Mouse (Mus musculus): Measurements from ENCODE around the gene Gm9507.

DNA sequence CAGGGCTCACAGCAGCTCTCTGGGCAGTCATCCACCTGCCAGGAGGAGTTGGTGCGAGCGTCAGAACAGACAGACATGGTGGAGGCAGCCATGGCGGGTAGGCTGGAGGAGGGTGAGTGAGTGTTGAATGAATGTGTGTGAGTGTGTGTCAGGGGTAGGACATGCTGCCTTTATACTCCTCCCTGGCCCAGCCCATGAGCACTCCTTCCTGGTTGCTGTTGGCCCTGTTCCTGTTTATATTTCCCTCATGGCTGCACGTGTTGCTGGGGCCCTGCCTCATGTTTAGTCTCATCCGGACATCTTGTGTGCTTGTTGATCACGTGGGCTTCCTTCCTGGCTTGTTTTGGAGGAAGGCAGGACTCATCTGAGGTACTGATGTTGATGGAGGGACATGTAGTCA, 15.3 kb upstream of the Gm9507 start, which contains the start of gene Krtap10-4:
- TF ChIP-seq CTCF (IDR thresholded peaks at IDR 0.05; ENCODE audit: control insufficient read depth, insufficient read depth, insufficient read length), result no peak
- TF ChIP-seq USF1 (IDR thresholded peaks at IDR 0.05; ENCODE audit: low read depth), result no peak
- TF ChIP-seq MAX (IDR thresholded peaks at IDR 0.05), result no peak
- TF ChIP-seq MYOG (IDR thresholded peaks at IDR 0.05; ENCODE audit: control insufficient read depth, extremely low read depth, insufficient read length), result no peak
- TF ChIP-seq MYOD1 (IDR thresholded peaks at IDR 0.05; ENCODE audit: control insufficient read depth, insufficient read length, low read depth), result no peak
- no peak for TF ChIP-seq CEBPB (IDR thresholded peaks at IDR 0.05; ENCODE audit: low read depth)
- no peak for TF ChIP-seq FOSL1 (IDR thresholded peaks at IDR 0.05; ENCODE audit: insufficient read depth, low read length, poor library complexity, severe bottlenecking)

Data from C2C12 (cell line).